Mouse (Mus musculus): ENCODE results near the gene Tmem104. TPM values are rescaled to one million over a fixed set of nuclear protein-coding genes. Genes with fewer than 3 reads are reported as not detected.

The Tmem104 gene
- total RNA-seq, 2 experiments from 2014 or later = 15.1 to 18.7 TPM

- DNase-seq (ENCODE audit: low spot score in 2 of 2) = peak; percentile 89
- intact Hi-C loops (cut with DNase I) = loop anchor here (2.0 to 5.0 kb wide), 2 partner anchors 68 to 188 kb away; no protein-coding TSS in a partner anchor
Measured at GRCm38 (mm10) chr11:115270148-115270861, 83.0 kb downstream of the Tmem104 start.

GRCm38 (mm10) chr11:115271052-115271451 is 83.8 kb downstream of the Tmem104 start:
- intact Hi-C loops (cut with DNase I) = loop anchor here (2.0 to 5.0 kb wide), 2 partner anchors 68 to 189 kb away; no protein-coding TSS in a partner anchor
- DNase-seq (ENCODE audit: low spot score in 2 of 2) = no peak

GRCm38 (mm10) chr11:115271481-115271880 is 84.2 kb downstream of the Tmem104 start:
- intact Hi-C loops (cut with DNase I) = loop anchor here (2.0 to 5.0 kb wide), 2 partner anchors 69 to 189 kb away; no protein-coding TSS in a partner anchor
- DNase-seq (ENCODE audit: low spot score in 2 of 2) = no peak

- intact Hi-C loops (cut with DNase I) = loop anchor here (5.0 kb wide), 1 partner anchor 191 kb away; no protein-coding TSS in a partner anchor
- DNase-seq (ENCODE audit: low spot score in 2 of 2) = no peak
Measured at GRCm38 (mm10) chr11:115272894-115273498, 85.7 kb downstream of the Tmem104 start.

GRCm38 (mm10) chr11:115273735-115274134 is 86.4 kb downstream of the Tmem104 start:
- DNase-seq (ENCODE audit: low spot score in 2 of 2) = no peak
- intact Hi-C loops (cut with DNase I) = loop anchor here (5.0 kb wide), 1 partner anchor 191 kb away; no protein-coding TSS in a partner anchor

GRCm38 (mm10) chr11:115274178-115274577 is 86.9 kb downstream of the Tmem104 start:
- intact Hi-C loops (cut with DNase I) = loop anchor here (5.0 kb wide), 1 partner anchor 192 kb away; no protein-coding TSS in a partner anchor

GRCm38 (mm10) chr11:115274771-115275170 is 87.5 kb downstream of the Tmem104 start:
- no peak for DNase-seq (ENCODE audit: low spot score in 2 of 2)
- intact Hi-C loops (cut with DNase I) = loop anchor here (5.0 kb wide), 1 partner anchor 192 kb away; no protein-coding TSS in a partner anchor

More at GRCm38 (mm10) chr11:115274178-115274577, 86.9 kb downstream of the Tmem104 start:
- no peak for DNase-seq (ENCODE audit: low spot score in 2 of 2)

- intact Hi-C loops (cut with DNase I) = no loop called here
- no peak for DNase-seq (ENCODE audit: low spot score in 2 of 2)
Measured at GRCm38 (mm10) chr11:115275509-115275908, 88.2 kb downstream of the Tmem104 start.

- intact Hi-C loops (cut with DNase I) = no loop called here
- DNase-seq (ENCODE audit: low spot score in 2 of 2) = no peak
Measured at GRCm38 (mm10) chr11:115275954-115276353, 88.7 kb downstream of the Tmem104 start.

- peak; percentile 99 for DNase-seq (ENCODE audit: low spot score in 2 of 2)
- intact Hi-C loops (cut with DNase I) = no loop called here
Measured at GRCm38 (mm10) chr11:115276780-115277603, 89.7 kb downstream of the Tmem104 start, which contains the start of gene Fdxr. TSS of gene Fdxr (minus strand) at chr11:115277050.

GRCm38 (mm10) chr11:115277604-115277975 is 90.3 kb downstream of the Tmem104 start:
- intact Hi-C loops (cut with DNase I) = no loop called here
- no peak for DNase-seq (ENCODE audit: low spot score in 2 of 2)

GRCm38 (mm10) chr11:115278176-115278575 is 90.9 kb downstream of the Tmem104 start:
- DNase-seq (ENCODE audit: low spot score in 2 of 2) = no peak
- intact Hi-C loops (cut with DNase I) = no loop called here

GRCm38 (mm10) chr11:115279726-115280125 is 92.4 kb downstream of the Tmem104 start:
- intact Hi-C loops (cut with DNase I) = no loop called here
- DNase-seq (ENCODE audit: low spot score in 2 of 2) = no peak

- peak in 1 of 2 experiments; percentile 47 for DNase-seq (ENCODE audit: low spot score in 2 of 2)
- intact Hi-C loops (cut with DNase I) = no loop called here
Measured at GRCm38 (mm10) chr11:115282295-115282694, 95.0 kb downstream of the Tmem104 start.

- no peak for DNase-seq (ENCODE audit: low spot score in 2 of 2)
- intact Hi-C loops (cut with DNase I) = no loop called here
Measured at GRCm38 (mm10) chr11:115282723-115283485, 95.6 kb downstream of the Tmem104 start.

- intact Hi-C loops (cut with DNase I) = no loop called here
- no peak for DNase-seq (ENCODE audit: low spot score in 2 of 2)
Measured at GRCm38 (mm10) chr11:115283486-115283765, 96.1 kb downstream of the Tmem104 start.

GRCm38 (mm10) chr11:115283891-115284620 is 96.8 kb downstream of the Tmem104 start:
- no peak for DNase-seq (ENCODE audit: low spot score in 2 of 2)
- intact Hi-C loops (cut with DNase I) = no loop called here

- DNase-seq (ENCODE audit: low spot score in 2 of 2) = no peak
- intact Hi-C loops (cut with DNase I) = no loop called here
Measured at GRCm38 (mm10) chr11:115285282-115285681, 98.0 kb downstream of the Tmem104 start.
